ENCODE assay signal across 24 mouse cellular contexts in genomic region chr9:40141544-40141943, GRCm38 (mm10). TPM values are rescaled to one million over a fixed set of nuclear protein-coding genes. Genes with fewer than 3 reads are reported as not detected.
"Had no signal": no experiment of that assay in that cellular context is flagged by ENCODE, and none has a peak within 500 bp of the region (broad histone marks: within the 10 kb centered on the region; RNA-seq: fewer than 3 reads in every experiment).

No protein-coding gene starts in this region.

- H3K9ac ChIP-seq: liver, embryonic 15.5 days; liver, postnatal 0 days; lung, embryonic 15.5 days; midbrain, embryonic 13.5 days; midbrain, embryonic 15.5 days; neural tube, embryonic 13.5 days; stomach, embryonic 15.5 days had no signal

- H3K4me3 ChIP-seq: liver, embryonic 15.5 days; lung, embryonic 15.5 days; megakaryocyte, embryonic 14.5 days; midbrain, embryonic 13.5 days; midbrain, embryonic 15.5 days; neural tube, embryonic 13.5 days; stomach, embryonic 15.5 days had no signal

- H3K27me3 ChIP-seq: liver, embryonic 15.5 days; lung, embryonic 15.5 days; megakaryocyte, embryonic 14.5 days; midbrain, embryonic 13.5 days; midbrain, embryonic 15.5 days; neural tube, embryonic 13.5 days; stomach, embryonic 15.5 days had no signal

- ATAC-seq: liver, postnatal 0 days; lung, postnatal 0 days; midbrain, embryonic 13.5 days; midbrain, embryonic 15.5 days had no signal

- H3K4me1 ChIP-seq: liver, embryonic 15.5 days; lung, embryonic 15.5 days; megakaryocyte, embryonic 14.5 days; midbrain, embryonic 13.5 days; midbrain, embryonic 15.5 days; neural tube, embryonic 13.5 days; stomach, embryonic 15.5 days had no signal

- DNase-seq: liver, postnatal 0 days; lung, adult 2 months; lung, postnatal 14 days; lung, postnatal 36 days; right cerebral cortex, postnatal 14 days; thymus, adult 2 months; thymus, postnatal 25 days; thymus, postnatal 4 days had no signal

- H3K4me2 ChIP-seq: liver, embryonic 15.5 days; lung, embryonic 15.5 days; midbrain, embryonic 11.5 days; midbrain, embryonic 13.5 days; midbrain, embryonic 15.5 days; neural tube, embryonic 13.5 days; stomach, embryonic 15.5 days had no signal

- H3K27ac ChIP-seq: liver, embryonic 15.5 days; lung, embryonic 15.5 days; macrophage; midbrain, embryonic 13.5 days; midbrain, embryonic 15.5 days; stomach, embryonic 15.5 days; stomach, postnatal 0 days had no signal

- H3K9me3 ChIP-seq: liver, embryonic 15.5 days; lung, embryonic 15.5 days; megakaryocyte, embryonic 14.5 days; midbrain, embryonic 13.5 days; midbrain, embryonic 15.5 days; neural tube, embryonic 13.5 days; stomach, embryonic 15.5 days had no signal

- H3K36me3 ChIP-seq: liver, embryonic 15.5 days; lung, embryonic 15.5 days; midbrain, embryonic 13.5 days; midbrain, embryonic 15.5 days; neural tube, embryonic 13.5 days; stomach, embryonic 15.5 days had no signal

RNA-seq across cellular contexts. Expression of gene Tmem225, which starts 6.4 kb away (rescaled TPM):
- polyA plus RNA-seq: liver, embryonic 15.5 days; liver, postnatal 0 days; lung, adult 2 months; lung, embryonic 15.5 days; lung, postnatal 0 days; macrophage; midbrain, embryonic 11.5 days; midbrain, embryonic 13.5 days; midbrain, embryonic 15.5 days; midbrain, postnatal 0 days; neural tube, embryonic 11.5 days; neural tube, embryonic 13.5 days; spleen, adult 2 months; stomach, embryonic 15.5 days; stomach, postnatal 0 days; thymus, adult 2 months; urinary bladder, adult 2 months had no signal

RNA-seq across cellular contexts. Expression of gene Olfr985, which starts 11.6 kb away (rescaled TPM):
- polyA plus RNA-seq: liver, embryonic 15.5 days; liver, postnatal 0 days; lung, adult 2 months; lung, embryonic 15.5 days; lung, postnatal 0 days; macrophage; midbrain, embryonic 11.5 days; midbrain, embryonic 13.5 days; midbrain, embryonic 15.5 days; midbrain, postnatal 0 days; neural tube, embryonic 11.5 days; neural tube, embryonic 13.5 days; spleen, adult 2 months; stomach, embryonic 15.5 days; stomach, postnatal 0 days; testis, adult 2 months; thymus, adult 2 months; urinary bladder, adult 2 months had no signal

RNA-seq across cellular contexts. Expression of gene Olfr984, which starts 27.5 kb away (rescaled TPM):
- polyA plus RNA-seq: liver, embryonic 15.5 days; liver, postnatal 0 days; lung, adult 2 months; lung, embryonic 15.5 days; lung, postnatal 0 days; macrophage; midbrain, embryonic 11.5 days; midbrain, embryonic 13.5 days; midbrain, embryonic 15.5 days; midbrain, postnatal 0 days; neural tube, embryonic 11.5 days; neural tube, embryonic 13.5 days; spleen, adult 2 months; stomach, embryonic 15.5 days; stomach, postnatal 0 days; testis, adult 2 months; thymus, adult 2 months; urinary bladder, adult 2 months had no signal

RNA-seq across cellular contexts. Expression of gene Olfr986, which starts 39.2 kb away (rescaled TPM):
- polyA plus RNA-seq: liver, embryonic 15.5 days; liver, postnatal 0 days; lung, adult 2 months; lung, embryonic 15.5 days; lung, postnatal 0 days; macrophage; midbrain, embryonic 11.5 days; midbrain, postnatal 0 days; neural tube, embryonic 11.5 days; neural tube, embryonic 13.5 days; spleen, adult 2 months; stomach, embryonic 15.5 days; stomach, postnatal 0 days; testis, adult 2 months; thymus, adult 2 months; urinary bladder, adult 2 months had no signal

RNA-seq across cellular contexts. Expression of gene Olfr983, which starts 48.1 kb away (rescaled TPM):
- polyA plus RNA-seq: liver, embryonic 15.5 days; liver, postnatal 0 days; lung, adult 2 months; lung, embryonic 15.5 days; lung, postnatal 0 days; macrophage; midbrain, embryonic 11.5 days; midbrain, embryonic 13.5 days; midbrain, embryonic 15.5 days; midbrain, postnatal 0 days; neural tube, embryonic 11.5 days; neural tube, embryonic 13.5 days; spleen, adult 2 months; stomach, embryonic 15.5 days; stomach, postnatal 0 days; testis, adult 2 months; thymus, adult 2 months; urinary bladder, adult 2 months had no signal
